Mouse (Mus musculus) thymus, adult 2 months (tissue): ENCODE data around the gene Madcam1. TPM values are rescaled to one million over a fixed set of nuclear protein-coding genes. Genes with fewer than 3 reads are reported as not detected.

Source experiments
- DNase-seq: peaks from one replicate; pipeline ENCODE4 v3.0.0; 2021
- H3K27ac ChIP-seq: fragments of 200-500 bp; 2 replicates; pipeline ENCODE4 v1.5.1; 2012; ENCODE audit warnings: low read length, control low read depth; ENCODE audit not compliant: control insufficient read depth, insufficient read depth
- H3K27me3 ChIP-seq: fragments of 200-500 bp; 2 replicates; pipeline ENCODE4 v1.6.1; 2012; ENCODE audit warnings: mild to moderate bottlenecking, low read length, moderate library complexity, mixed read lengths; ENCODE audit not compliant: control insufficient read depth, insufficient read depth
- H3K36me3 ChIP-seq: fragments of 200-500 bp; 2 replicates; pipeline ENCODE4 v1.6.1; 2012; ENCODE audit warnings: mild to moderate bottlenecking, low read length, moderate library complexity; ENCODE audit not compliant: control insufficient read depth, insufficient read depth
- H3K4me1 ChIP-seq: fragments of 200-500 bp; replicated peaks from 2 replicates; pipeline ENCODE4 v1.6.1; 2012; ENCODE audit warnings: low read length; ENCODE audit not compliant: control insufficient read depth, insufficient read depth
- H3K4me3 ChIP-seq: fragments of 200-500 bp; 2 replicates; pipeline ENCODE4 v1.5.1; 2012; ENCODE audit warnings: mild to moderate bottlenecking, low read length, control low read depth, moderate library complexity; ENCODE audit not compliant: control insufficient read depth, insufficient read depth
- CTCF ChIP-seq: fragments of 200-500 bp; IDR thresholded peaks from 2 replicates; pipeline ENCODE4 v1.5.1; 2012; ENCODE audit warnings: mild to moderate bottlenecking, control low read depth, low read length, moderate library complexity, borderline replicate concordance; ENCODE audit not compliant: control insufficient read depth, poor library complexity, insufficient read depth; ENCODE audit errors: extremely low read depth
- POLR2A ChIP-seq: fragments of 200-500 bp; IDR thresholded peaks from 2 replicates; pipeline ENCODE4 v1.6.1; 2012; ENCODE audit warnings: mild to moderate bottlenecking, low read length, control low read depth, moderate library complexity; ENCODE audit not compliant: control insufficient read depth, poor library complexity, insufficient read depth; ENCODE audit errors: extremely low read depth
- WGBS: fragments of 180-500 bp; shearing (Covaris S2); methylation state at CpG from one replicate; pipeline ENCODE4 v1.1.7; 2018; 5-methylcytosine and 5-hydroxymethylcytosine counted together
- polyA plus RNA-seq: library from polyadenylated mRNA; depleted of rRNA; stranded (reverse); fragments of >200 nt; gene quantifications from 2 replicates; pipeline ENCODE4 v1.2.3, GENCODE M21; 2012

Madcam1 gene
- polyA plus RNA-seq, 1 experiment = 4.0 TPM

GRCm38 (mm10) chr10:79704970-79705360 is 40.6 kb downstream of the Madcam1 start:
- Histone ChIP-seq H3K4me1 (peaks cover 21% of the 10 kb centered on the region), H3K36me3 (peaks cover 4% of the 10 kb centered on the region; the same call in 1 of the 2 replicates), H3K27me3 (no peaks in the 10 kb centered on the region), H3K4me3 (peak overlapping the region; percentile 69), H3K27ac (no peak overlapping the region)
- TF ChIP-seq CTCF (no peak), POLR2A (no peak)
- no peak for DNase-seq
- 8% methylated on average over 10 of the region's 10 CpGs for WGBS

GRCm38 (mm10) chr10:79705951-79706350 is 41.6 kb downstream of the Madcam1 start:
- Histone ChIP-seq H3K4me1 (peaks cover 21% of the 10 kb centered on the region), H3K27me3 (no peaks in the 10 kb centered on the region), H3K27ac (no peak overlapping the region), H3K4me3 (no peak overlapping the region), H3K36me3 (peaks cover 13% of the 10 kb centered on the region; the same call in 1 of the 2 replicates)
- WGBS = 82% methylated on average over 5 of the region's 5 CpGs
- DNase-seq = no peak
- TF ChIP-seq POLR2A = no peak
- no peak for TF ChIP-seq CTCF

- DNase-seq = no peak
- Histone ChIP-seq H3K27ac (no peak overlapping the region), H3K36me3 (peaks cover 13% of the 10 kb centered on the region; the same call in 1 of the 2 replicates), H3K4me3 (no peak overlapping the region), H3K4me1 (peaks cover 21% of the 10 kb centered on the region), H3K27me3 (no peaks in the 10 kb centered on the region)
- WGBS = 83% methylated on average over 5 of the region's 5 CpGs
- TF ChIP-seq POLR2A = no peak
- no peak for TF ChIP-seq CTCF
Measured at GRCm38 (mm10) chr10:79706406-79707094, 42.2 kb downstream of the Madcam1 start.

GRCm38 (mm10) chr10:79707162-79707561 is 42.8 kb downstream of the Madcam1 start:
- peaks cover 13% of the 10 kb centered on the region; the same call in 1 of the 2 replicates for H3K36me3 ChIP-seq
- H3K4me1 ChIP-seq = peaks cover 21% of the 10 kb centered on the region
- WGBS = 88% methylated on average over 1 of the region's 1 CpGs
- TF ChIP-seq POLR2A (no peak), CTCF (no peak)
- no peaks in the 10 kb centered on the region for H3K27me3 ChIP-seq
- DNase-seq = no peak
- H3K27ac ChIP-seq = no peak overlapping the region
- H3K4me3 ChIP-seq = no peak overlapping the region

GRCm38 (mm10) chr10:79707759-79708158 is 43.4 kb downstream of the Madcam1 start:
- peaks cover 21% of the 10 kb centered on the region for H3K4me1 ChIP-seq

GRCm38 (mm10) chr10:79708668-79709067 is 44.3 kb downstream of the Madcam1 start:
- 97% methylated on average over 21 of the region's 21 CpGs for WGBS
- Histone ChIP-seq H3K4me3 (no peak overlapping the region), H3K27ac (no peak overlapping the region), H3K36me3 (peaks cover 13% of the 10 kb centered on the region; the same call in 1 of the 2 replicates), H3K4me1 (peaks cover 21% of the 10 kb centered on the region), H3K27me3 (no peaks in the 10 kb centered on the region)
- no peak for DNase-seq
- TF ChIP-seq CTCF (no peak), POLR2A (no peak)

More at GRCm38 (mm10) chr10:79707759-79708158, 43.4 kb downstream of the Madcam1 start:
- no peak for DNase-seq
- no peaks in the 10 kb centered on the region for H3K27me3 ChIP-seq
- no peak overlapping the region for H3K27ac ChIP-seq
- 77% methylated on average over 4 of the region's 4 CpGs for WGBS
- H3K4me3 ChIP-seq = no peak overlapping the region
- H3K36me3 ChIP-seq = peaks cover 13% of the 10 kb centered on the region; the same call in 1 of the 2 replicates
- TF ChIP-seq POLR2A (no peak), CTCF (no peak)
